Mouse (Mus musculus) common myeloid progenitor, adult 5-6 weeks (primary cell): ENCODE results near the gene Col4a2. TPM values are rescaled to one million over a fixed set of nuclear protein-coding genes. Genes with fewer than 3 reads are reported as not detected.
A peak's percentile ranks its signal among the peaks of the same experiment; 100 is the strongest.

ENCODE experiments used
- ATAC-seq: replicated peaks from 2 replicates; pipeline ENCODE4 v1.8.0; 2016; ENCODE audit warnings: low read depth, mild to moderate bottlenecking, moderate TSS enrichment, inconsistent platforms; ENCODE audit not compliant: poor library complexity, severe bottlenecking
- total RNA-seq: library from RNA; stranded (forward); fragments of 200-1000, 187-1606 nt; gene quantifications from 2 replicates; pipeline ENCODE4 v1.2.3, GENCODE M21; 2017

Col4a2 gene
- 0.34 and 2.3 TPM in 2 replicates for total RNA-seq

GRCm38 (mm10) chr8:11312349-11313175 lies at the start of gene Col4a2, which contains the start of gene Col4a1:
Col4a2 (plus strand) TSS chr8:11312805.
Col4a1 (minus strand) TSS chr8:11312826.
- peak; percentile 33 for ATAC-seq

GRCm38 (mm10) chr8:11263848-11264247 lies 48.8 kb upstream of the Col4a2 start:
- ATAC-seq: no peak

- no peak for ATAC-seq
These were observed 46.6 kb upstream of the Col4a2 start for GRCm38 (mm10) chr8:11265971-11266370.

DNA sequence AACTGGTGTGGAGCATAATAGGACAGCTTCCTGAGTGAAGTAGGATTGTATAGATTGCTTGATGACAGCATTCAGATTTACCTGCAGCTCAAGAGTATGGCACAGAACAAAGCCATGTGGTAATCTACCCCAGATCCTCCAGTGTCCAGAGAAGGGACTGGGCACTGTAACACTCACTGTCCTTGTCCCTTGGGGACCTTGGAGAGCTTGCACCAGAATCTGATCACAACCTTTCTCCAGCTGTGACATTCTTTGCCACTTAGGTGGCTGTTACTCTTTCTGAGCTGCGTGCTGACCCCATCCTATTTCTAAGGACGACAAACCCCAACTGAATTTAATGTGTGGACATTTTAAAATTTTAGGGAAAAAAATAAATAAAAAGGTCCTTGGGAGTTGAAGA lies 46.1 kb upstream of the Col4a2 start:
- ATAC-seq: no peak

DNA sequence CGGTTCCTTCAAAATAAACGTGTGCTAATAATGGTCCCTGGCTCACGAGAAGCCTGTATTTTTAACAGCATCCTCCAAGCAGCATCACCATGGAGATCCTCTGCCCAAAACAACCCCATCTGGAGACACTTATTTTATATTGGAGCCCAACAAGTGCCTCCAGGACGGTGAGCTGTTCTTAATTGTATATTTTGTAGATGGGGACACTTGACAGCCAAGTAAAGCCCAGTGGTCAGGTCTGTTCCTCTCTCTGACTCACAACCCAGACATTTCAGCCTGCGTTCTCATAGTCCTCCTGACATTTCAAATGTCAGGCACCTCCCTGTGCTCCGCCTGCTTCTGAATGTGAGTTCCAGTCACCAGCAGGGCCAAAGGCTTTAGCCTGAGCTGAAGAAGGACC lies 43.9 kb upstream of the Col4a2 start:
- no peak for ATAC-seq

DNA sequence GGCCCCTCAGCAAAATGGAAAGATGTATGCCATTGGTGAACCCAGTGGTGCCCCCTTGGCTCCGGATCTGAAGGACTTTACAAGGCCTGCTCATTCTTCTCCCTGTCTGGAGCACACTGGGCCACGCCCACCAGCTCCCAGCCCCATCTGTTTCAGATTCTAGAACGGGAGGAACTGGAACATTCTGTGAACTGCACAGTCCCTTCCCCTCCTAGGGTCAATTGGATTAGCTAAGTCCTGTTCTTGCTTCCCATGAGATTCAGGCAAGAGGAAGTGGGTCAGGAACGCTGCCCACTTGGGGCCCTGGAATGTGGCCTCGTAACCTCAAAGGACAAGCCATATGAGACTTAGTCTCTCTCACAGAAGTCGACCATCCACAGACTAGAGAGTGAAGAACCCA lies 41.8 kb upstream of the Col4a2 start:
- 0 out of 2 replicates have a peak, but pooled peaks have one; percentile 38 for ATAC-seq

GRCm38 (mm10) chr8:11272205-11272604 lies 40.4 kb upstream of the Col4a2 start:
- ATAC-seq: no peak

- ATAC-seq: no peak
These were observed 39.0 kb upstream of the Col4a2 start for GRCm38 (mm10) chr8:11273506-11274158.

DNA sequence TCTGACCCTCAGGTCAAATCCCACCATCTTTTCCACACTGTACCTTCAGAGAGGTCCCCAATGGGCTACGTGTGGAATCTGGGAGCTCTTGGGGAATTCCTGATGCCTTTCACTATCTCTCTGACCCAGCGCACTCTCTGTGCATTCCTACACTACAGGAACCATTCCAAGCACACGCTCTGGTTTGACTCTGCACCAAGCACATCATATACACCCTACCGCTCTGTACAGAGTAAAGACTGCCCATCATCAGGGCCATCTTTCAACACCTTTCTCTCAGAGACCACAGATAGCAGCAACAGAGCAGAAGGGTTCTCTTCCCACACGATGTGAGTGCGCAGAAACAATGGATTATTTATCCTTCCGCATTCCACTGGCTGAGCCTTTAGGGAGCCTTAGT lies 38.2 kb upstream of the Col4a2 start:
- ATAC-seq: no peak

GRCm38 (mm10) chr8:11276286-11276685 lies 36.3 kb upstream of the Col4a2 start:
- ATAC-seq: peak; percentile 77

DNA sequence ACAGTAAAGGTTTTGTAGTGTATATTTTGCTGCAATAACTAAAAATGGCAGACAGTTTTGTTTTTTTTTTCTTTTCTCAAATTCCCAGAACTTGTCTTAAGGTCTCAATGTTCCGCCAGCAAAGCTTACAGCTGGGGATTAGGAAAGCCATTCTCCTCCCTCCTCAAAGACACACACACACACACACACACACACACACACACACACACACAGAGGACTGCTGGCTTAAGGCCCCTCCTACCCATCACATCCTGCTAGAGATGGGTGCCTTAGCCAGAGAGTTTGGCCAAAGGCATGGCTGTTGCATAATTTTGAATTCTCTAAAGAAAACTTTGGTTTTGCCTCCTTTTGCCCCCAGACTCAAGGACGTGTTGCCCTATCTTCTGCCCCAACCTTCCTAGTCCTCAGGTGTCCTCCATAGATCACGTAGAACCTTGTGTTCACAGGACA lies 35.0 kb upstream of the Col4a2 start:
- ATAC-seq: no peak

GRCm38 (mm10) chr8:11278101-11278611 lies 34.4 kb upstream of the Col4a2 start:
- ATAC-seq: peak; percentile 40; the same call in 1 of the 2 replicates

DNA sequence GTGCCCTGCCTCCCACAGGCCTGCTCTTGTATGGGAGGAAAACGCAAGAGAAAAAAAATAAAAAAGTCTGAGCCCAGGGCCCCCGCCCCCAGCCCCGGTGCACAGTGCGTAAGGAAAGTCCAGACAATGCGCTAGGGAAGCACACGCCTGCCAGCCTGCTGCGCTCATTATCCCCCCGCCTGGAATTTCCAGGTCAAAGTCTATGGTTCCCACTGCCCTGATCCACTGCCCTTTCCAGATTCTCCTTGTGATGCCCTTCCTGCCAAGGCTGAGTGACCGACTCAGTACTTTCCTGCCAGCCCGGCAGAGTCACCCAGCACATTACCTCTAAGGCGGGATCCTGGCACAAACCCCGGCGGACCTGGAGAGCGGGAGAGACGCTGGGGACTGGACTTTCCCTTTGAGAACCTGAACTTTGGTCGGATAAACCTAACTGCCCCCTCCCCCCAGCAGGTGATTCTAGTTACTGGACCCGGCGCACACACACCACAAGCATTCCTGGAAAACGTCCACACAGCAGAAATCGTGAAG lies 33.2 kb upstream of the Col4a2 start:
- no peak for ATAC-seq

GRCm38 (mm10) chr8:11280721-11281268 lies 31.8 kb upstream of the Col4a2 start:
- no peak for ATAC-seq

DNA sequence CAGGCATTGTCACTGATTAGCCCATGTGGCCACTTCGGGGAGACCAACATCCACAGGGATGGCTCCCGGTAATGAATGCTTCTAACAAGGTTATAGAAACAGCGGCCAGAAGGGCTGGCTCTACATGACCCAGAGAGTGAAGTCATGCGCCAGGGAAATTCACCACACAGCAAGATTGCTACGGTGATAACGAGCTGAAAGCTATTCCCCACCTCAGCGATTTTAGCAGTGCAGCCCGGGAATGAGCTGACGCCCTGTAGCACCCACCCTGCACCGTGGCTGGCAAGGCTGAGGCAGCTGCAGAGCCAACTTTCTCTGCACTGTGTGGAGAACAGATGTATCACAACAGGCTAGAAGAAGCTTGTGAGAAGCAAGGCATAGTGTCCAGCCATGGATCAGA lies 30.5 kb upstream of the Col4a2 start:
- 0 out of 2 replicates have a peak, but pooled peaks have one; percentile 12 for ATAC-seq

GRCm38 (mm10) chr8:11282696-11283095 lies 29.9 kb upstream of the Col4a2 start:
- no peak for ATAC-seq

DNA sequence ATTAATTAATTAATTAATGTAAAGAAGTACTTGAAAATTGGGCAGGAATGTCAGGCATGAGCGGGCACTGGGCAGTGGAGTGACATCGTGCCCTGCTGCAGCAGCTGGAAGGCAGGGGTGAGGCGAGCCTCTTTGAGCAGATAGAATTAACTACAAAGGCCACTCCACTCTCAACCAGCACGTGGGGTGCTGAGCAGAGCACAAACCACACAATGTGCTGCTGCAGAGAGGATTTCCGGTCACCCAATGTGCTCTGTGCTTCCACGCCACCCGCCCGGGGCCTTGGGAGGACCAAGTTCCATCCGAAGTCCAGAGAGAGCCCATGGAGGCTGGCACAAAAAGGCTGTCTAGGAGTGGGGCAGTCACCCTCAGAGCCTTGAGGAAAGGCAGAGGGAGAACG lies 29.4 kb upstream of the Col4a2 start:
- ATAC-seq: peak; percentile 71

DNA sequence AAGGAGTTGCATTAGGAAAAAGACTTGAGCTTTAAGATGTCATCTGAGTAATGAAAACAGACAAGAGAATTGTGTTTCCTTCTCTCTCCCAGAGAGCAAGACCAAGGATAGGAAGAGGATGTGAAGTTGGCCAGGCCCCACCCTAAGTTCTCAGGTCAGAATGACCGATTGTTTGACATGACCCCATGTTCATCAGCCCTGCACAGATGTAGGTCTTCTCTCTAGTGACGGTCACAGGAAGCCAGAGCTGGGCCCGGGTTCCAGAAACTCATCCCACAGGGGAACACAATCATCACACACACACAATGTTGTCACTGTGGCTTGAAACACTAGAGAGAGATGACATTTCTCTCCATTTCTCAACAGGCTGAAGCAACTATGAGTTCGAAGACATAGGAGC lies 27.2 kb upstream of the Col4a2 start:
- ATAC-seq: no peak

DNA sequence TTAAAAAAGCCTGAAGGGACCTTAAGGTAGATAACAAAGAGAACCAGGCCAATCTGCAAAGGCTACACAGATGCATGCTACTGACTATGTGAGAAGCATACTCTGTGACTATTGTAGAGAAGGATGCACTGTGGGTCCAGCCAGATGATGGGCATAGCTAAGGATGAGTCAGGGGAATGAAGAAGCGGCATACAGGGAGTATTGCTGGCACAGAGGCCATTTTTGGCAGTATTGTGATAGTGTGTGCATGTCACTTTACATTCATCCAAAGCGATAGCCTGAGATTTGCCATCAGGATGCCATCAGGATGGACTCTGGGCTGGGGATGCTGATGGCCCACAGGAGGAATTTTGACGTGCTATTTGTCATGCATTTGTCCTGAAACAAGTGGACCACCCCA lies 25.5 kb upstream of the Col4a2 start:
- ATAC-seq: no peak

- no peak for ATAC-seq
These were observed 24.3 kb upstream of the Col4a2 start for GRCm38 (mm10) chr8:11288286-11288685.

GRCm38 (mm10) chr8:11290533-11290932 lies 22.1 kb upstream of the Col4a2 start:
- no peak for ATAC-seq
